Mouse (Mus musculus): Measurements from ENCODE around the gene Gm45140. TPM values are rescaled to one million over a fixed set of nuclear protein-coding genes. Genes with fewer than 3 reads are reported as not detected.

The Gm45140 gene
- total and polyA plus RNA-seq, 3 experiments, result 4.3 to 25.7 (median 13.0) TPM

GRCm38 (mm10) chr6:87799576-87799975 is 36.0 kb downstream of the Gm45140 start:
- dilution Hi-C loops (cut with MboI; ENCODE audit: extremely low pct_ligation_motif_present, extremely low pct_unique_long_range_greater_than_20kb, low sequenced_read_pairs), result no loop called here
- Histone ChIP-seq H3K4me2 (ENCODE audit: insufficient read depth, low read depth, poor library complexity, severe bottlenecking) (no peak overlapping the region), H3K36me3 (replicated peaks in 1 of 2; ENCODE audit: control insufficient read depth in 1 of 2, insufficient read depth in 1 of 2, low read length in 1 of 2) (peaks cover 11 to 58% of the 10 kb centered on the region in 2 experiments)

GRCm38 (mm10) chr6:87797321-87797720 is 38.3 kb downstream of the Gm45140 start:
- Histone ChIP-seq H3K4me1 (ENCODE audit: control insufficient read depth in 1 of 2, insufficient read depth in 2 of 2) (peaks cover 0 to 10% of the 10 kb centered on the region in 2 experiments; a peak in 2 of 4 replicates), H3K36me3 (replicated peaks in 1 of 2; ENCODE audit: control insufficient read depth in 1 of 2, insufficient read depth in 1 of 2, low read length in 1 of 2) (peaks cover 21 to 69% of the 10 kb centered on the region in 2 experiments), H3K79me2 (replicated peaks; ENCODE audit: control insufficient read depth, extremely low read depth, insufficient read depth, poor library complexity, severe bottlenecking) (no peaks in the 10 kb centered on the region; the same call in 1 of the 2 replicates), H3K4me2 (ENCODE audit: insufficient read depth, low read depth, poor library complexity, severe bottlenecking) (no peak overlapping the region), H3K9ac (ENCODE audit: insufficient read depth, low read depth) (no peak overlapping the region), H3K9me3 (replicated peaks; ENCODE audit: low read length) (no peaks in the 10 kb centered on the region), H3K27me3 (replicated peaks) (no peaks in the 10 kb centered on the region), H3K4me3 (replicated peaks in 1 of 3; ENCODE audit: low read depth in 2 of 3, low read length in 2 of 3, poor library complexity in 1 of 3) (no peak overlapping the region), H3K27ac (ENCODE audit: insufficient read depth, low read depth) (no peak overlapping the region)
- in situ Hi-C loops (cut with MboI; ENCODE audit: low pct_ligation_motif_present, low pct_unique_long_range_greater_than_20kb, low sequenced_read_pairs), result no loop called here
- no peak for DNase-seq (ENCODE audit: extremely low read depth)
- dilution Hi-C loops (cut with MboI; ENCODE audit: extremely low pct_ligation_motif_present, extremely low pct_unique_long_range_greater_than_20kb, low sequenced_read_pairs), result no loop called here
- TF ChIP-seq NRF1 (IDR thresholded peaks at IDR 0.05; ENCODE audit: low read depth, low read length), result no peak
- TF ChIP-seq ZNF384 (IDR thresholded peaks at IDR 0.05; ENCODE audit: low read depth, low read length), result no peak
- no peak for TF ChIP-seq PAX5 (IDR thresholded peaks at IDR 0.05; ENCODE audit: low read length)
- TF ChIP-seq TCF12 (IDR thresholded peaks at IDR 0.05; ENCODE audit: low read depth, low read length), result no peak
- no peak for TF ChIP-seq SIN3A (IDR thresholded peaks at IDR 0.05; ENCODE audit: low read length)
- TF ChIP-seq GABPA (IDR thresholded peaks at IDR 0.05; ENCODE audit: insufficient replicate concordance, low read depth, low read length), result no peak
- no peak for TF ChIP-seq MEF2A (IDR thresholded peaks at IDR 0.05; ENCODE audit: borderline replicate concordance, low read depth, low read length)
- TF ChIP-seq CHD1 (IDR thresholded peaks at IDR 0.05; ENCODE audit: low read depth, low read length), result no peak
- TF ChIP-seq KAT2A (IDR thresholded peaks at IDR 0.05; ENCODE audit: insufficient replicate concordance, low read length), result no peak
- no peak for TF ChIP-seq POLR2AphosphoS2 (IDR thresholded peaks at IDR 0.05; ENCODE audit: low read depth, low read length)
- TF ChIP-seq UBTF (IDR thresholded peaks at IDR 0.05; ENCODE audit: low read depth, low read length), result no peak
- TF ChIP-seq ZKSCAN1 (IDR thresholded peaks at IDR 0.05; ENCODE audit: borderline replicate concordance, low read depth, low read length), result no peak
- no peak for TF ChIP-seq USF1 (IDR thresholded peaks at IDR 0.05; ENCODE audit: low read depth, low read length)
- no peak for TF ChIP-seq E2F4 (IDR thresholded peaks at IDR 0.05; ENCODE audit: insufficient replicate concordance, low read depth, low read length)
- TF ChIP-seq HCFC1 (IDR thresholded peaks at IDR 0.05; ENCODE audit: low read depth, low read length), result no peak
- TF ChIP-seq ETS1 (conservative IDR thresholded peaks at IDR 0.05; ENCODE audit: low read depth, low read length), result no peak
- TF ChIP-seq TBP (conservative IDR thresholded peaks at IDR 0.05; ENCODE audit: low read depth, low read length), result no peak
- no peak for TF ChIP-seq POLR2A (IDR thresholded peaks at IDR 0.05; ENCODE audit: low read depth, low read length)
- no peak for TF ChIP-seq CHD2 (IDR thresholded peaks at IDR 0.05; ENCODE audit: low read length)

More at GRCm38 (mm10) chr6:87799576-87799975, 36.0 kb downstream of the Gm45140 start:
- no peaks in the 10 kb centered on the region for H3K27me3 ChIP-seq (replicated peaks)
- DNase-seq (ENCODE audit: extremely low read depth), result no peak
- H3K9me3 ChIP-seq (replicated peaks; ENCODE audit: low read length), result no peaks in the 10 kb centered on the region
- in situ Hi-C loops (cut with MboI; ENCODE audit: low pct_ligation_motif_present, low pct_unique_long_range_greater_than_20kb, low sequenced_read_pairs), result no loop called here
- H3K9ac ChIP-seq (ENCODE audit: insufficient read depth, low read depth), result no peak overlapping the region
- H3K4me3 ChIP-seq (replicated peaks in 1 of 3; ENCODE audit: low read depth in 2 of 3, low read length in 2 of 3, poor library complexity in 1 of 3), result no peak overlapping the region
- peaks cover 0 to 11% of the 10 kb centered on the region in 2 experiments; a peak in 2 of 4 replicates for H3K4me1 ChIP-seq (ENCODE audit: control insufficient read depth in 1 of 2, insufficient read depth in 2 of 2)
- peaks cover under 1% of the 10 kb centered on the region; the same call in 1 of the 2 replicates for H3K79me2 ChIP-seq (replicated peaks; ENCODE audit: control insufficient read depth, extremely low read depth, insufficient read depth, poor library complexity, severe bottlenecking)
- H3K27ac ChIP-seq (ENCODE audit: insufficient read depth, low read depth), result no peak overlapping the region
- TF ChIP-seq JUN (IDR thresholded peaks at IDR 0.05; ENCODE audit: insufficient read depth, low read depth, low read length) (no peak), EP300 (IDR thresholded peaks at IDR 0.05; ENCODE audit: low read length) (no peak), ZC3H11A (IDR thresholded peaks at IDR 0.05; ENCODE audit: low read depth, low read length) (no peak), ETS1 (conservative IDR thresholded peaks at IDR 0.05; ENCODE audit: low read depth, low read length) (no peak), IRF4 (IDR thresholded peaks at IDR 0.05; ENCODE audit: low read depth, low read length) (no peak), RCOR1 (conservative IDR thresholded peaks at IDR 0.05; ENCODE audit: low read depth, low read length) (no peak), MAFK (IDR thresholded peaks at IDR 0.05; ENCODE audit: insufficient replicate concordance, low read length) (no peak), PAX5 (IDR thresholded peaks at IDR 0.05; ENCODE audit: low read length) (no peak), USF2 (conservative IDR thresholded peaks at IDR 0.05; ENCODE audit: low read depth, low read length) (no peak), NRF1 (IDR thresholded peaks at IDR 0.05; ENCODE audit: low read depth, low read length) (no peak), BHLHE40 (IDR thresholded peaks at IDR 0.05; ENCODE audit: low read depth, low read length) (no peak), USF1 (IDR thresholded peaks at IDR 0.05; ENCODE audit: low read depth, low read length) (no peak), TCF12 (IDR thresholded peaks at IDR 0.05; ENCODE audit: low read depth, low read length) (no peak), MXI1 (IDR thresholded peaks at IDR 0.05; ENCODE audit: low read depth, low read length) (no peak), POLR2A (IDR thresholded peaks at IDR 0.05; ENCODE audit: low read depth, low read length) (no peak), POLR2AphosphoS2 (IDR thresholded peaks at IDR 0.05; ENCODE audit: low read depth, low read length) (no peak), CTCF (conservative IDR thresholded peaks at IDR 0.05 in 1 of 2, IDR thresholded peaks at IDR 0.05 in 1 of 2; ENCODE audit: low read depth in 2 of 2, low read length in 2 of 2) (no peak), SMC3 (IDR thresholded peaks at IDR 0.05; ENCODE audit: low read depth, low read length) (no peak), ELF1 (IDR thresholded peaks at IDR 0.05; ENCODE audit: low read depth, low read length) (no peak)

All from CH12.LX (cell line).